Mouse (Mus musculus) heart, postnatal 0 days (tissue): ENCODE measurements around the gene Ncr1.

ENCODE experiments used
- CTCF ChIP-seq: IDR thresholded peaks from 2 replicates; pipeline ENCODE4 v1.5.1; 2016; ENCODE audit warnings: antibody characterized with exemption, control low read depth, low read depth
- EP300 ChIP-seq: IDR thresholded peaks from 2 replicates; pipeline ENCODE4 v1.6.1; 2016; ENCODE audit warnings: antibody characterized with exemption, low read depth

- TF ChIP-seq CTCF (no peak), EP300 (no peak)
These were observed 44.9 kb upstream of the Ncr1 start for GRCm38 (mm10) chr7:4292638-4293037.
